ENCODE assay signal across 8 mouse cellular contexts in genomic region chr12:28704381-28704780, GRCm38 (mm10). TPM values are rescaled to one million over a fixed set of nuclear protein-coding genes. Genes with fewer than 3 reads are reported as not detected.
DNase-seq lines count a peak whose midpoint lies in the region; TF ChIP-seq lines count a peak whose summit lies in the region.
"Had no signal": no experiment of that assay in that cellular context is flagged by ENCODE, and none has a peak within 500 bp of the region (broad histone marks: within the 10 kb centered on the region; RNA-seq: fewer than 3 reads in every experiment).

No protein-coding gene starts in this region.

- H3K36me3 ChIP-seq in limb, embryonic 10.5 days: peaks cover 16% of the 10 kb centered on the region

- peaks cover 31% of the 10 kb centered on the region for H3K4me1 ChIP-seq in limb, embryonic 10.5 days

- peak; percentile 16; the same call in 1 of the 2 replicates for TF ChIP-seq CTCF in brain, embryonic 14.5 days (IDR thresholded peaks at IDR 0.05; ENCODE audit: borderline replicate concordance, extremely low read depth, insufficient read depth, insufficient read length)

- WGBS in limb, embryonic 10.5 days: 6% methylated on average over 12 of the region's 12 CpGs

- no peaks in the 10 kb centered on the region for H3K9me3 ChIP-seq in limb, embryonic 10.5 days (replicated peaks)

- peak overlapping the region; percentile 53 for H3K27ac ChIP-seq in limb, embryonic 10.5 days

- H3K27me3 ChIP-seq in limb, embryonic 10.5 days (ENCODE audit: low read depth, poor library complexity, severe bottlenecking): no peaks in the 10 kb centered on the region

- no peak for TF ChIP-seq POLR2A in brain, embryonic 14.5 days (IDR thresholded peaks at IDR 0.05; ENCODE audit: borderline replicate concordance, extremely low read depth, insufficient read depth, insufficient read length, poor library complexity, severe bottlenecking)

- peak; percentile 38 to 61 for DNase-seq in kidney, postnatal 4 days
- DNase-seq in kidney, adult 18-20 months: no peak
- DNase-seq in brain, embryonic 14.5 days (ENCODE audit: low read depth): peak; percentile 48
- DNase-seq in limb, embryonic 10.5 days (ENCODE audit: low spot score): peak; percentile 39
- DNase-seq in retina, postnatal 1 day: peak; percentile 64
- DNase-seq in urinary bladder, postnatal 10 days (ENCODE audit: low spot score): no peak
- no peak for DNase-seq in lung, postnatal 36 days
- DNase-seq: spleen, adult 18-20 months had no signal

- no peak overlapping the region for H3K4me3 ChIP-seq in limb, embryonic 10.5 days

RNA-seq across cellular contexts. Expression of gene Adi1, which starts 29.4 kb away (rescaled TPM):
- 15.4 and 15.7 TPM in 2 replicates for polyA plus RNA-seq in brain, embryonic 14.5 days (2012; rRNA removed)
- polyA plus RNA-seq in limb, embryonic 10.5 days (2016; fragmentation: Nextera tagmentation; extraction: Ambion mirVana): 67.0 and 69.9 TPM in 2 replicates

RNA-seq across cellular contexts. Expression of gene Trappc12, which starts 45.9 kb away (rescaled TPM):
- polyA plus RNA-seq in brain, embryonic 14.5 days (2012; rRNA removed): 40.6 and 41.8 TPM in 2 replicates
- polyA plus RNA-seq in limb, embryonic 10.5 days (2016; fragmentation: Nextera tagmentation; extraction: Ambion mirVana): 34.0 and 37.9 TPM in 2 replicates

RNA-seq across cellular contexts. Expression of gene Eipr1, which starts 47.2 kb away (rescaled TPM):
- 57.1 and 59.9 TPM in 2 replicates for polyA plus RNA-seq in brain, embryonic 14.5 days (2012; rRNA removed)
- polyA plus RNA-seq in limb, embryonic 10.5 days (2016; fragmentation: Nextera tagmentation; extraction: Ambion mirVana): 41.2 and 42.2 TPM in 2 replicates

RNA-seq across cellular contexts. Expression of gene Rnaseh1, which starts 55.0 kb away (rescaled TPM):
- 22.1 and 23.6 TPM in 2 replicates for polyA plus RNA-seq in brain, embryonic 14.5 days (2012; rRNA removed)
- 38.5 and 38.8 TPM in 2 replicates for polyA plus RNA-seq in limb, embryonic 10.5 days (2016; fragmentation: Nextera tagmentation; extraction: Ambion mirVana)

Comparison
In these comparisons a context has a peak if more than half of its experiments do, and no peak if none do; other contexts are left out.
1. DNase-seq: peak in kidney, postnatal 4 days (2 of 2), brain, embryonic 14.5 days (single experiment), limb, embryonic 10.5 days (single experiment) and retina, postnatal 1 day (single experiment); none in kidney, adult 18-20 months (single experiment), urinary bladder, postnatal 10 days (single experiment) and lung, postnatal 36 days (single experiment).